Mouse (Mus musculus): ENCODE measurements at regions not wholly inside any gene's neighbourhood (a gene's known extent, or its start where the extent isn't known, plus 50 kb on each side); places are given as distances from the start of the nearest gene placed in this dataset.

DNA sequence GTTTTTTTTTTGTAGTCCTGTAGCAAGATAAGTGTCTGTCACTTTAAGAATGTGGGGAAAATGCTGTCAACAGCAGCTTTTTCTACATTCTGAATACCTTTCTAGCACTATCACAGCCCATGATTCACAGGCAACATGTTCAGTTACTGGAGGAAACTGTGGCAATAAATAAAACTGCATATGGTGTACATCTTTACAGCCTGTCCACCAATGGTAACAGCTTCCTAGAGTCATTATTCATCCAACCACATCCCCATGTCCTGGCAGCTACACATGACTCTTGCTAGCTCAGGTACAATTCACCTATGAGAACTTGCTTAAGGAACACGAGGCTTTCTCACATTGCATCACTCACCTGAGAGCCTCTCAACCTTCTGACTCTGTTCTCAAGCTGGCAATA lies 247.7 kb upstream of the Clec14a start:
- WGBS, result 67% methylated on average over 1 of the region's 1 CpGs
- Histone ChIP-seq H3K9ac (no peak overlapping the region), H3K27me3 (no peaks in the 10 kb centered on the region), H3K4me1 (replicated peaks) (peaks cover 9% of the 10 kb centered on the region), H3K4me3 (no peak overlapping the region), H3K4me2 (no peak overlapping the region), H3K9me3 (no peaks in the 10 kb centered on the region), H3K36me3 (no peaks in the 10 kb centered on the region), H3K27ac (replicated peaks) (no peak overlapping the region)
- ATAC-seq (ENCODE audit: low FRiP score, low read depth), result no peak

DNA sequence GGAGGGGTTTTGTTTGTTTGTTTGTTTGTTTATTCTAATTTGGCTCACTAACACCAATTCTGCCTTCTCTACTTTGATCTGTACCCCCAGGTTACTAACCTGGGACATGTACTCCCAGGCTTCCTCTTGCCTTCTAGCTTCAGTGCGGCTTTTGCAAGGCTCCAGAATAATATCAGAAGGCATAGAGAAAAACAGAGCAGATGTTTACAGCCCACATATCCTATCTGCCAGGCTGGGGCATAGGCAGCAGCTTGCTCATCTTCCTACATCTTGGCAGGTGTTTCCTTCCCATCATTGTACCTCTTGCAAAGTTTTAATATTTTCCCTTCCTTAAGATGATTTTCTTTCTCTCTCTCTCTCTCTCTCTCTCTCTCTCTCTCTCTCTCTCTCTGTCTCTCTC lies 244.9 kb upstream of the Clec14a start:
- Histone ChIP-seq H3K9ac (no peak overlapping the region), H3K36me3 (no peaks in the 10 kb centered on the region), H3K27ac (replicated peaks) (no peak overlapping the region), H3K4me3 (no peak overlapping the region), H3K4me1 (replicated peaks) (peaks cover 9% of the 10 kb centered on the region), H3K9me3 (no peaks in the 10 kb centered on the region), H3K27me3 (no peaks in the 10 kb centered on the region), H3K4me2 (no peak overlapping the region)
- ATAC-seq (ENCODE audit: low FRiP score, low read depth), result no peak
- WGBS, result 89% methylated on average over 1 of the region's 1 CpGs

DNA sequence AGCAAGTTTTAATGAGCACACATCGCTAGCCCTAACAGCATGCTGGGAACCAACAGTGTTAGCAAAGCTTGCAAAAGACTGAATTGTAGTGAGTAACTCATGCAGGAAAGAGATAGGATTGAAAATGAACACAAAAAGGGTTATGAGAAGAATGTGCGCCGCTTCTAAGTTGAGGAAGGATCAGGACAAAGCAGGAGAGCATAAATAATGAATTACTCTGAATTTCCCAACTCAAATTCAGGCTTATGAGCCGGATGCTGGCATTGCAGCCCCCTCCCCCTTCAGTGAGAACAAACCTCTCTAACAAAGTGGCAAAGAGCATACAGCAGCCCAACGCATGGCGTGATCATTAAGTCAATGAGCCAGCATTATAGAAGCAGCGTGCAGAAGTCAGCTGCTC lies 243.6 kb upstream of the Clec14a start:
- 0 out of 2 replicates have a peak overlapping the region, but pooled peaks have one; percentile 34 for H3K27ac ChIP-seq (replicated peaks)
- H3K9me3 ChIP-seq, result no peaks in the 10 kb centered on the region
- H3K36me3 ChIP-seq, result no peaks in the 10 kb centered on the region
- H3K4me1 ChIP-seq (replicated peaks), result peaks cover 9% of the 10 kb centered on the region
- 37% methylated on average over 7 of the region's 7 CpGs for WGBS
- no peaks in the 10 kb centered on the region for H3K27me3 ChIP-seq
- peak; percentile 76 for ATAC-seq (ENCODE audit: low FRiP score, low read depth)
- H3K4me2 ChIP-seq, result peak overlapping the region; percentile 38
- H3K4me3 ChIP-seq, result no peak overlapping the region
- 0 out of 2 replicates have a peak overlapping the region, but pooled peaks have one; percentile 22 for H3K9ac ChIP-seq

DNA sequence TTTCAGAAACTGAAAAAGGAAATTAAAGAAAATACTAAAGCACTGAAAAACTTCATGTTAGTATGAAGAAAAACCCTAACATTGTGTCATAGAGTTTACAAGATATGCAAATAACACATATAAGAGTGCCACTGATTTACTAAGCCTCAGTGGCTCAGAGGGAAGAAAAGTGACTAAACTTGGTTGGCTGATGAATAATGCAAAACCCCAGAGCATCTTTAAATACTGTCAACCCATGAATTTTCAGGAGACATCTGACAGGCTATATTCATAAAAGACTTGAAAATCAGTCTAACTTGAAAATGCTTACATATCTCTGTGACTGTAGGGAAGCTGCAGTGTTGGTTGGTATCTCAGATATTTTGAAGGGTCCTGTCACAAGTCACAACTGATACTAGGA lies 235.2 kb upstream of the Clec14a start:
- H3K4me1 ChIP-seq (replicated peaks), result no peaks in the 10 kb centered on the region
- no peak for ATAC-seq (ENCODE audit: low FRiP score, low read depth)
- H3K9ac ChIP-seq, result no peak overlapping the region
- no peak overlapping the region for H3K4me2 ChIP-seq
- no peaks in the 10 kb centered on the region for H3K27me3 ChIP-seq
- no peak overlapping the region for H3K4me3 ChIP-seq
- H3K27ac ChIP-seq (replicated peaks), result no peak overlapping the region
- H3K36me3 ChIP-seq, result no peaks in the 10 kb centered on the region
- H3K9me3 ChIP-seq, result no peaks in the 10 kb centered on the region

DNA sequence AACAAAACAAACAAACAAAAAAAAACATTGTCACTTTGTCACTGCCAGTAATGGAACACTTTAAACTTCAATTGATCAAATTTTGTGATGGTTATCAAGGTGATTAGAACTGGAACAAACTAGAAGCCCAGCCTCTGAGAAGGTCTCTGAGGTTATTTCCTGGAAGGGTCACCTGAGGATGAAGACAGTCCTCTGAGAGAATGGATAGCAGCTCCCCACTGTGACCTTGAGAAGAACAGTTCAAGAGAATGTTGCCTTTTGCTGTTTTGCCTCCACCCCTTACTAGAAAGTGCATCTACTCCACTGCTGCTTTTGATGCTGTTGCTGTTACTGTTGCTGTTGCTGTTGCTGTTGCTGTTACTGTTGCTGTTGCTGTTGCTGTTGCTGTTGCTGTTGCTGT lies 205.1 kb upstream of the Clec14a start:
- no peak for ATAC-seq (ENCODE audit: low FRiP score, low read depth)
- H3K9me3 ChIP-seq, result no peaks in the 10 kb centered on the region
- no peaks in the 10 kb centered on the region for H3K27me3 ChIP-seq
- no peak overlapping the region for H3K4me2 ChIP-seq
- H3K4me1 ChIP-seq (replicated peaks), result no peaks in the 10 kb centered on the region
- no peak overlapping the region for H3K27ac ChIP-seq (replicated peaks)
- H3K36me3 ChIP-seq, result no peaks in the 10 kb centered on the region
- no peak overlapping the region for H3K9ac ChIP-seq
- H3K4me3 ChIP-seq, result no peak overlapping the region

DNA sequence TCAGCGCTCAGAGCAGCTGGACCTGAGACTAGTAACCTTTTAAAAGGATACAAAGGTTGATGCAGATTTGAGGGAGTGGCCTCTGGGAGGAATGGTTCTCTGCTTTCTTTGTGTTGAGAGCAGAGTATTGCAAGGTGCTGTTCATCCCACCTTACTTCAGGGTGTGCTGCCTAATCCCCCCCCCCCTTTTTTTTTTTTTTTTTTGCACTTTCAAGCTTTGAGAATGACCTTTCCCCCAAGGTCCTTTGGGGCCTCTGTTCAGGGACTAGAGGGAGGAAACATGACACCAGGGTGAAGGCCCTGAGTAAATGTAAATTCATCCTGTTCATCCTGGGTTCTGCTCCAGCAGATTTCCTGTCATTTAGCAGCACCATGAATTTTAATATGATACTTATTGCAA lies 204.4 kb upstream of the Clec14a start:
- H3K27ac ChIP-seq (replicated peaks), result no peak overlapping the region
- H3K27me3 ChIP-seq, result no peaks in the 10 kb centered on the region
- no peaks in the 10 kb centered on the region for H3K36me3 ChIP-seq
- WGBS, result 64% methylated on average over 1 of the region's 1 CpGs
- H3K9me3 ChIP-seq, result no peaks in the 10 kb centered on the region
- no peak overlapping the region for H3K4me2 ChIP-seq
- no peak overlapping the region for H3K4me3 ChIP-seq
- H3K4me1 ChIP-seq (replicated peaks), result no peaks in the 10 kb centered on the region
- H3K9ac ChIP-seq, result no peak overlapping the region
- ATAC-seq (ENCODE audit: low FRiP score, low read depth), result no peak

DNA sequence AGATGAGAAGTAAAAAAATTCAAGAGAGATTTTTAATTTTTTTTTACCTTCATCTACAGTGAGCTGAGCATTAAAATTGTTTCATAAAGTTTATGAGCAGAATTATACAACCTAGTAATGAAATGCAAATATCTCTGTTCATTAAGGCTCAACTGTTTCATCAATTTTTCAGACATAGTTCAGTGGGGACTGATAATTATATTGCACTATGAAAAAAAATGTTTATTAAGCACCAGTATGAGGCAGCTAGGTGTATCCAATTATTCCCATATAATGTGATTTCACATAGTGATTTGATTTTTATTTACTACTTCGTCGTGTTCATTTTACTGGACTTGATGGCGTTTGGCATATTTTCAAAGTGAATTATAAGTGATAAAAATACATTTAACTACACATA lies 191.4 kb upstream of the Clec14a start:
- Histone ChIP-seq H3K4me2 (no peak overlapping the region), H3K4me3 (no peak overlapping the region), H3K27ac (replicated peaks) (no peak overlapping the region), H3K36me3 (no peaks in the 10 kb centered on the region), H3K27me3 (no peaks in the 10 kb centered on the region), H3K4me1 (replicated peaks) (no peaks in the 10 kb centered on the region), H3K9me3 (no peaks in the 10 kb centered on the region), H3K9ac (no peak overlapping the region)
- 80% methylated on average over 3 of the region's 3 CpGs for WGBS
- ATAC-seq (ENCODE audit: low FRiP score, low read depth), result no peak

DNA sequence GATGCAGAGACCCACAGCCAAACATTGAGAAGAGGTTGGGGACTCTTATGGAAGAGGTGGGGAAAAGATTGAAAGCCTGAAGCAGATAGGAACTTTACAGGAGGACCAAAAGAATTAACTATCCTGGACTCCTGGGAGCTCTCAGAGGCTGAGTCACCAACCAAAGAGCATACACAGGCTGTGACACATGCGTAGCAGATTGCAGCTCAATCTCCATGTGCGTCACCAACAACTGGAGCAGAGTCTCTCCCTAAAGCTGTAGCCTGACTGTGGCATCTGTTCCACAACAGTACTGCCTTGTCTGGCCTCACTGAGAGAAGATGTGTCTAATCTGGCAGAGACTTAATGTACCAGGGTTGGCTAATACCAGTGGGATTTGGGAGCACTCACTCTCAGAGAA lies 185.7 kb upstream of the Clec14a start:
- Histone ChIP-seq H3K4me1 (replicated peaks) (no peaks in the 10 kb centered on the region), H3K9me3 (no peaks in the 10 kb centered on the region), H3K27ac (replicated peaks) (no peak overlapping the region), H3K4me2 (no peak overlapping the region), H3K4me3 (no peak overlapping the region), H3K27me3 (no peaks in the 10 kb centered on the region), H3K36me3 (no peaks in the 10 kb centered on the region), H3K9ac (no peak overlapping the region)
- ATAC-seq (ENCODE audit: low FRiP score, low read depth), result no peak
- 90% methylated on average over 2 of the region's 2 CpGs for WGBS

DNA sequence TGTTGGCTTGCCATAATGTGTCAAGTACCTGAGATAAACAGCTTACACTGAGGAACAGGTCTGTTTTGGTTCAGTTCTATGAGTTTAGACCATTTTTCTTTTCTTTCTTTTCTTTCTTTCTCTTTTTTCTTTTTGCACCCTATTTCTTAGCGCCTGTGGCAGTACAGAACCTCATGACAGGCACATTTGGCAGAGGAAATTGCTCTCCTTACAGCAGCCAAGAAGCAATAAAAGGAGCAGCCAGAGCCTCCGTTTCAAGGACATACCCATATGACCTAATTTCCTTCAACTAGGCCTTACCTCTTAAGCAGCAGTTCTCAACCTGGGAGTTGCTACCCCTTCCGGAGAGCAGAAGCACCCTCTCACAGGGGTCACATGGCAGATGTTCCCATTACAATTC lies 173.9 kb upstream of the Clec14a start:
- no peak for ATAC-seq (ENCODE audit: low FRiP score, low read depth)
- H3K4me1 ChIP-seq (replicated peaks), result no peaks in the 10 kb centered on the region
- no peak overlapping the region for H3K27ac ChIP-seq (replicated peaks)
- H3K4me3 ChIP-seq, result no peak overlapping the region
- no peaks in the 10 kb centered on the region for H3K27me3 ChIP-seq
- H3K9ac ChIP-seq, result no peak overlapping the region
- no peak overlapping the region for H3K4me2 ChIP-seq
- WGBS, result 71% methylated on average over 3 of the region's 3 CpGs
- no peaks in the 10 kb centered on the region for H3K9me3 ChIP-seq
- H3K36me3 ChIP-seq, result no peaks in the 10 kb centered on the region

DNA sequence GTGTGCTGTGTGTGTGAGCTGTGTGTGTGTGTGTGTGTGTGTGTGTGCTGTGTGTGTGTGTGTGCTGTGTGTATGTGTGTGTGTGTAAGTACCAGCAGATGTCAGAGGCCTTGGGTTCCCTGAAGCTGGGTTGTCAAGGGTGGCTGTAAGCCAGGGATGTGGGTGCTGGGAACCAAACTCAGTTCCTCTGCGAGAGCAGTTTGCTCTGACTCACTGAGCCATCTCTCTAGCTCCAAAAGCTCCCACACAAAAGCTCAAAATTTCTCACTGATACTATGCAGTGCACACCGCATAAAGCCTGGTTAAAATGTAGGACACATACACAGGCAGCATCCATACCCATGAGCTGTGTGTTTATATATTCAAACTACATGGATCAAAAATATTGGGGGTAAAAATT lies 172.9 kb upstream of the Clec14a start:
- Histone ChIP-seq H3K9ac (no peak overlapping the region), H3K9me3 (no peaks in the 10 kb centered on the region), H3K27me3 (no peaks in the 10 kb centered on the region), H3K4me1 (replicated peaks) (no peaks in the 10 kb centered on the region), H3K36me3 (no peaks in the 10 kb centered on the region), H3K4me2 (no peak overlapping the region), H3K27ac (replicated peaks) (no peak overlapping the region), H3K4me3 (no peak overlapping the region)
- ATAC-seq (ENCODE audit: low FRiP score, low read depth), result no peak
- WGBS, result 90% methylated on average over 2 of the region's 2 CpGs

DNA sequence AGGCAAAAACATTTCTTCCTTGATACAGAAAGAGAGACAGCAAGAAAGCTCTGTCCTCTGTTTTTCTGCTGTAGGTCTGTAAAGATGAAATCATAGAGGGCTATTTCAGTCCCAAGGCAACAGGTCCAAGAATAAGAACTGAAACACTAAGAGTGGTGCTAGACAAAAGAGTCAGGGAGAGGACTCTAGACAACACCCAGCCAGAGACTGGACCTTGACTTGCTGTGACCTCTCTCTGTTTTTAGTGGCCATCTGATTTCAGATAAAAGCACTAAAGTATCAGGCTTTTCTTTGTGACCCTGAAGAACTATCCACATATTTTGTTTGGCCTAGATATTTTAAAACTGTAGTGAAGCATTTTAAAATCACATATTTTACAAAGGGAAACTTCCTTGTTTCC lies 171.6 kb upstream of the Clec14a start:
- no peak overlapping the region for H3K9ac ChIP-seq
- no peaks in the 10 kb centered on the region for H3K9me3 ChIP-seq
- H3K27me3 ChIP-seq, result no peaks in the 10 kb centered on the region
- no peak overlapping the region for H3K4me2 ChIP-seq
- ATAC-seq (ENCODE audit: low FRiP score, low read depth), result no peak
- H3K4me3 ChIP-seq, result no peak overlapping the region
- no peaks in the 10 kb centered on the region for H3K4me1 ChIP-seq (replicated peaks)
- no peak overlapping the region for H3K27ac ChIP-seq (replicated peaks)
- no peaks in the 10 kb centered on the region for H3K36me3 ChIP-seq

DNA sequence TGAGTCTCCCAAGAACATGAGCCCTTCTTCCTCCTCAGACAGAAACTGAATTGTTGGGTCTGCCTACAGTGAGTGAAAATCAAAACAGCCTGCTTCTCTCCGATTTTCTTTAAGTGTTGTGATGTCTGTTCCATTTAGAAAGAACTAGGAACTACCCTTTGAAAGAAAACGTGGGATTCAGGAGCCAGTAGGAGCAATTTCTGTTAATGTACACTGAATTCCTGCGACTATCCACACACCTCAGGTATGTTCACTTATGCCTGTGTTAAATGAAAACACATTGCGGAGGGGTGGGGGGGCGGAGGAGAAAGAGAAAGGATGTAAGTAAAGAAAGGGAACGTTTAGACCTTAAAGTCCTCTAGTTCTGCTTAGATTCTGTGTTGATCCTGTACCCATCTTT lies 167.9 kb upstream of the Clec14a start:
- Histone ChIP-seq H3K9me3 (no peaks in the 10 kb centered on the region), H3K4me1 (replicated peaks) (no peaks in the 10 kb centered on the region), H3K27me3 (no peaks in the 10 kb centered on the region), H3K36me3 (no peaks in the 10 kb centered on the region), H3K4me3 (no peak overlapping the region), H3K4me2 (no peak overlapping the region), H3K27ac (replicated peaks) (no peak overlapping the region), H3K9ac (no peak overlapping the region)
- ATAC-seq (ENCODE audit: low FRiP score, low read depth), result no peak
- WGBS, result 79% methylated on average over 6 of the region's 6 CpGs

DNA sequence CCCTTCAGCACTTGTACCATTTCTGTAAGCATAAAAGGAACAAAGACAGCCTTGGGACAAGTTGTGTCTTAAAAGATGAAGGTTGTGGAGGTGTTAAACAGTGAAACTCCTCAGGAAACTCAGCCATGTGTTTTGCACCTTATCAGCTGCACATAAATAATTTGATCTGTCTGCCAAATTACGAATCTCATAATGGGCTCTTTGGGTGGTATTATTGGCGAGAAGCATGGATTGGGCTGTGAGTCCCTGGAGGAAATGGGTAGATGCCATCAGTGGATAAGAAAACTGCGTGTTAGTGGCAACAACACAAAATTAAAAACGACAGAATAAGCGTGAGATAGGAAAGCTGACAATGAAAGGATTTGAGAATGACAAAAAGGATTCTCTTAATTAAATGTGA lies 165.4 kb upstream of the Clec14a start:
- no peak overlapping the region for H3K27ac ChIP-seq (replicated peaks)
- no peaks in the 10 kb centered on the region for H3K27me3 ChIP-seq
- H3K4me2 ChIP-seq, result no peak overlapping the region
- H3K4me1 ChIP-seq (replicated peaks), result no peaks in the 10 kb centered on the region
- no peaks in the 10 kb centered on the region for H3K9me3 ChIP-seq
- 61% methylated on average over 5 of the region's 5 CpGs for WGBS
- H3K36me3 ChIP-seq, result no peaks in the 10 kb centered on the region
- no peak for ATAC-seq (ENCODE audit: low FRiP score, low read depth)
- H3K9ac ChIP-seq, result no peak overlapping the region
- H3K4me3 ChIP-seq, result no peak overlapping the region
